Mouse (Mus musculus) midbrain, embryonic 10.5 days (tissue): ENCODE results near the gene Rrp15. TPM values are rescaled to one million over a fixed set of nuclear protein-coding genes. Genes with fewer than 3 reads are reported as not detected.

ENCODE experiments used
- DNase-seq: peaks from one replicate; pipeline ENCODE4 v3.0.0-alpha.2; 2017; ENCODE audit warnings: low spot score
- H3K27ac ChIP-seq: fragments of 300-500 bp; sonication (generic); replicated peaks from 2 replicates; pipeline ENCODE4 v1.5.1; 2016; ENCODE audit warnings: mild to moderate bottlenecking
- H3K27me3 ChIP-seq: fragments of 300-500 bp; sonication (generic); 2 replicates; pipeline ENCODE4 v1.6.1; 2016; ENCODE audit warnings: low read depth, mild to moderate bottlenecking; ENCODE audit not compliant: poor library complexity, severe bottlenecking
- H3K36me3 ChIP-seq: fragments of 300-500 bp; sonication (generic); 2 replicates; pipeline ENCODE4 v1.6.1; 2016; ENCODE audit warnings: mild to moderate bottlenecking, moderate library complexity
- H3K4me1 ChIP-seq: fragments of 300-500 bp; sonication (generic); 2 replicates; pipeline ENCODE4 v1.6.1; 2016
- H3K4me3 ChIP-seq: fragments of 300-500 bp; sonication (generic); 2 replicates; pipeline ENCODE4 v1.5.1; 2016; ENCODE audit warnings: mild to moderate bottlenecking, moderate library complexity
- H3K9me3 ChIP-seq: fragments of 300-500 bp; sonication (generic); replicated peaks from 2 replicates; pipeline ENCODE4 v1.6.1; 2016; ENCODE audit warnings: mild to moderate bottlenecking
- WGBS: fragments of 180-500 bp; shearing (Covaris S2); methylation state at CpG from one replicate; pipeline ENCODE4 v1.1.7; 2016; 5-methylcytosine and 5-hydroxymethylcytosine counted together
- polyA plus RNA-seq: library from polyadenylated mRNA; unstranded; fragments of >200 nt; fragmentation: Nextera tagmentation; extraction: Ambion mirVana; gene quantifications from 2 replicates; pipeline ENCODE4 v1.2.1, GENCODE M21; 2016

Gene Rrp15
- polyA plus RNA-seq, 1 experiment from 2014 or later = 86.0 TPM

GRCm38 (mm10) chr1:186733052-186733451, 16.1 kb downstream of the Rrp15 start:
- no peak for DNase-seq
- Histone ChIP-seq H3K36me3 (peaks cover 52% of the 10 kb centered on the region), H3K27ac (no peak overlapping the region), H3K4me3 (no peak overlapping the region), H3K9me3 (no peaks in the 10 kb centered on the region), H3K4me1 (no peaks in the 10 kb centered on the region), H3K27me3 (no peaks in the 10 kb centered on the region)
- WGBS = 95% methylated on average over 8 of the region's 8 CpGs

DNA sequence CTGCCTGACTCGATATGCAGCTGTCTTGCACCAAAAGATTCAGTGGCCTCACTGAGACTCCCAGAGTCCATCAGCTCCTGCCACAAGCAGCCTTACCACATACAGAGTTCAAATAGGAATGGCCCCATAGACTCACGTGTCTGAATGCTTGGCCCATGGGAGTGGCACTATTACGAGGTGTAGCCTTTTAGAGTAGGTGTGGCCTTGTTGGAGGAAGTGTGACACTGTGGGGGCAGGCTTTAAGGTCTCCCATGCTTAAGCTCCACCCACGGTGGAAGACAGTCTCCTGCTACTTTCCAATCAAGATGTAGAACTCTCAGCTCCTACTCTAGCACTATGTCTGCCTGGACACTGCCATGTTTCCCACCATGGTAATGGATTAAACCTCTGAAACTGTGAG, 20.4 kb downstream of the Rrp15 start:
- Histone ChIP-seq H3K9me3 (no peaks in the 10 kb centered on the region), H3K36me3 (peaks cover 11% of the 10 kb centered on the region), H3K4me1 (no peaks in the 10 kb centered on the region), H3K4me3 (no peak overlapping the region), H3K27ac (no peak overlapping the region), H3K27me3 (no peaks in the 10 kb centered on the region)
- no peak for DNase-seq
- WGBS = 82% methylated on average over 4 of the region's 4 CpGs

GRCm38 (mm10) chr1:186726117-186726516, 23.0 kb downstream of the Rrp15 start:
- DNase-seq = no peak
- no peaks in the 10 kb centered on the region for H3K27me3 ChIP-seq
- H3K36me3 ChIP-seq = peaks cover 4% of the 10 kb centered on the region
- no peak overlapping the region for H3K27ac ChIP-seq
- H3K4me3 ChIP-seq = no peak overlapping the region
- H3K9me3 ChIP-seq = no peaks in the 10 kb centered on the region
- H3K4me1 ChIP-seq = no peaks in the 10 kb centered on the region
- 88% methylated on average over 7 of the region's 7 CpGs for WGBS

GRCm38 (mm10) chr1:186722299-186722698, 26.9 kb downstream of the Rrp15 start:
- no peak overlapping the region for H3K27ac ChIP-seq
- 84% methylated on average over 9 of the region's 9 CpGs for WGBS
- H3K27me3 ChIP-seq = no peaks in the 10 kb centered on the region
- H3K4me3 ChIP-seq = no peak overlapping the region
- H3K4me1 ChIP-seq = no peaks in the 10 kb centered on the region
- DNase-seq = no peak
- H3K36me3 ChIP-seq = peaks cover 36% of the 10 kb centered on the region
- no peaks in the 10 kb centered on the region for H3K9me3 ChIP-seq

- WGBS = 43% methylated on average over 12 of the region's 12 CpGs
- Histone ChIP-seq H3K4me3 (no peak overlapping the region), H3K9me3 (no peaks in the 10 kb centered on the region), H3K27ac (no peak overlapping the region), H3K4me1 (no peaks in the 10 kb centered on the region), H3K36me3 (peaks cover 40% of the 10 kb centered on the region), H3K27me3 (no peaks in the 10 kb centered on the region)
- DNase-seq = peak; percentile 81
Observed at GRCm38 (mm10) chr1:186721846-186722245, 27.3 kb downstream of the Rrp15 start.

DNA sequence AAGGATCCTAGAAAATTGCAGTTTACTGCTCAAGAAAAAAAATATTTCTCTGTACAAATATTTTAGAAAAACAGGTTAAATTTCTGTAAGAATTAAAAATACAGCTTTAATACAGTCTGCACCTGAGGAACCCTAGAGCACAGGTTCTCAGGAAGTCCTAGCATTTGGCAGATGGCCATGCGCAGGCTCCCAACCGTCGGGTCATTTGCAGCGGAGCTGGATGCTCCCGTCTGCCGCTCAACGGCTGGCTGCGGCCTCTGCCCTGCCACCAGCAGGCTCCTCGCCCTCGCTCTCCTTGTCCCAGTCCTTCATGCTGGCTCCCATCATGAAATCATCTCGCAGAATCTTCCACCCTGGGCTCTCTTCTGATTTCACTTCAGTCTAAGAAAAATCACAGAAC, 28.0 kb downstream of the Rrp15 start:
- H3K4me3 ChIP-seq = no peak overlapping the region
- DNase-seq = no peak
- no peak overlapping the region for H3K27ac ChIP-seq
- peaks cover 46% of the 10 kb centered on the region for H3K36me3 ChIP-seq
- 97% methylated on average over 11 of the region's 11 CpGs for WGBS
- H3K4me1 ChIP-seq = no peaks in the 10 kb centered on the region
- H3K9me3 ChIP-seq = no peaks in the 10 kb centered on the region
- no peaks in the 10 kb centered on the region for H3K27me3 ChIP-seq

DNA sequence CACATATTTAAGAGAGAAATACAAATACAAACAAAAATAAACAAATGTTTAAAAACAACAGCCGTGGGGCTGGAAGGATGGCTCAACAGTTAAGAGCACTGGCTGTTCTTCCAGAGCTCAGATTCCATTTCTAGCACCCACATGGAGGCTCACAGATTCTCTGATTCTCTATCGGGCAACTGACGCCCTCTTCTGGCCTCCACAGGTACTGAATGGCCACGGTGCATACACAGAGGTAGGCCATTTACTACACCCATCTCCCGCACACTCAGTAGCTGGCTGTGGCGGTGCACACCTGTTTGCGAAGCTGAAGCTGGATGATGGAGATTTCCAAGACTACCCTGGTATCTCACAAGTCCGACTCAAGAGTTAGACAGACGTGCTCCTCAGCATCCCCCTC, 29.4 kb downstream of the Rrp15 start:
- Histone ChIP-seq H3K36me3 (peaks cover 53% of the 10 kb centered on the region), H3K4me1 (no peaks in the 10 kb centered on the region), H3K4me3 (no peak overlapping the region), H3K27ac (no peak overlapping the region), H3K27me3 (no peaks in the 10 kb centered on the region), H3K9me3 (no peaks in the 10 kb centered on the region)
- DNase-seq = no peak
- 92% methylated on average over 9 of the region's 9 CpGs for WGBS

- Histone ChIP-seq H3K36me3 (peaks cover 53% of the 10 kb centered on the region), H3K4me3 (no peak overlapping the region), H3K27ac (no peak overlapping the region), H3K4me1 (no peaks in the 10 kb centered on the region), H3K27me3 (no peaks in the 10 kb centered on the region), H3K9me3 (no peaks in the 10 kb centered on the region)
- WGBS = 91% methylated on average over 5 of the region's 5 CpGs
- DNase-seq = no peak
Observed at GRCm38 (mm10) chr1:186718881-186719280, 30.3 kb downstream of the Rrp15 start.

GRCm38 (mm10) chr1:186714980-186715896, 33.9 kb downstream of the Rrp15 start:
- no peaks in the 10 kb centered on the region for H3K9me3 ChIP-seq
- no peak overlapping the region for H3K4me3 ChIP-seq
- no peaks in the 10 kb centered on the region for H3K4me1 ChIP-seq
- WGBS = 86% methylated on average over 17 of the region's 17 CpGs
- no peaks in the 10 kb centered on the region for H3K27me3 ChIP-seq
- DNase-seq = no peak
- peaks cover 42% of the 10 kb centered on the region for H3K36me3 ChIP-seq
- H3K27ac ChIP-seq = no peak overlapping the region

DNA sequence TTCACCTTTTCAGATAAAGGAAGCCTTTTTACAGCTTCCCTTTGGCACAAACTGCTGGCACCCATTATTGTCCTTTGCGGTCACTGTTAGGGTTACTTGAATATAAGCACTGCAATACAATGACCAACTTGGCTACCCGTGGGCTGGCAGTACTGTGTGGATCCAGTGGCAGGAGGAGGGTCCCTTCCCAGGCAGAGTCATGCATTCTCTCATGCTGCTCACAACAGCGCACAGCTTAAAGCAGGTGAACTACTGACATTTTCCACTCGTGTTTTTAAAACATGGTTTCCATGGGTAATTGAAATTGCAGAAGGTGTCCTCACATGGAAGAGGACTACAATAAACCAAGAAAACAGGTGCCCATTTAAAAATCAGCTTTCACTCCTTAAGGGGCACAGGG, 34.9 kb downstream of the Rrp15 start:
- Histone ChIP-seq H3K27ac (no peak overlapping the region), H3K36me3 (peaks cover 32% of the 10 kb centered on the region), H3K9me3 (no peaks in the 10 kb centered on the region), H3K4me1 (no peaks in the 10 kb centered on the region), H3K4me3 (no peak overlapping the region), H3K27me3 (no peaks in the 10 kb centered on the region)
- DNase-seq = no peak
- 82% methylated on average over 4 of the region's 4 CpGs for WGBS

DNA sequence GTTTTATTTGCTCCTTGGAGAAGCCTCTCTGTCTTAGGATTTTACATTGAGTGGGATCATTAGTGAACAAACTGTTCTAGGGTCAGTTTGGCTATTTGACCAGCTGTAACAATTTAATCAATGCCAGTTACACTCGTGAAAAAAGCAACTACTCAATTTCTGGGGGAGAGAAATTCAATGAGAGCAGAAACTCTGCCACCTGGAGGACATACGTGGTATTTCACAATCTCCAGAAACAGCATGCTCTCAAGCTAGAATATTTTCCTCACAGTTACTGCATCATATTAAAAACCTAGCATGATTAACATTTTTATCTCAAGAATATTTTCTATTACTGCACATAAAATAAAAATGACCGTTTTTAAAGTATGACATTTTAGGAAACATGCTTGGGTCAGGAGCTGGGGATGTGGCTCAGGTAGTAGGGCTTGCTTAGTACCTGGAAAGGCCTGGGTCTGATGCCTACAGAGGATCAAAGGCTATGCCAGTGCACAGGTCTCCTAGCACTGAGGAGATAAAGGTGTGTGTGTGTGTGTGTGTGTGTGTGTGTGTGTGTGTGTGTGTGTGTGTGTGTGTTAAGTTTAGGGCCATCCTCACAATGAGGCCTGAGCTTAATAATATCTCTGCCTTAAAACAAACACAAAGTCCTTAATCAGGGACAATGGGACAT, 36.2 kb downstream of the Rrp15 start:
- Histone ChIP-seq H3K4me1 (no peaks in the 10 kb centered on the region), H3K27me3 (no peaks in the 10 kb centered on the region), H3K9me3 (no peaks in the 10 kb centered on the region), H3K36me3 (peaks cover 24% of the 10 kb centered on the region), H3K27ac (no peak overlapping the region), H3K4me3 (no peak overlapping the region)
- 10% methylated on average over 3 of the region's 3 CpGs for WGBS
- peak; percentile 31 for DNase-seq

DNA sequence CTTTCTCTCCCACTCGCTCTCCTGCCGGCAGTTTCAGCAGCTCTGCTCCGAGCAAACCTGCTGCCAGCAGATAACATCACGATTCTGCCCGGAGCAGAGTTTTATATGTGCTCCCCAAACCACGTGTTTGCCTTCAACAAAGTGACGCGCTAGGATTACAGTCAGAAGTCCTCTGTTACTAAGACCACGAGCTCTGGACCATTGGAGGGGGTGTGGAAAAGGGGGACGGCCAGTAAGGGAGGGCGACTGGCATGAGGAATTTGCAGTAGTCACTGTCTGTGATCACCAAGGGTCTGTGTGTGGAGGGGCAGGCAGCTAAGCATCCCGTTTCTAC, 43.3 kb downstream of the Rrp15 start, which contains the start of gene Tgfb2:
Gene Tgfb2, minus strand, starts transcription at position 75 of the 334 bp plus-strand sequence.
- Histone ChIP-seq H3K4me1 (peaks cover 32% of the 10 kb centered on the region), H3K9me3 (no peaks in the 10 kb centered on the region), H3K4me3 (peak within 1 kb of the TSS; percentile 69), H3K36me3 (no peaks in the 10 kb centered on the region), H3K27ac (peak within 1 kb of the TSS; percentile 85), H3K27me3 (peaks cover 47% of the 10 kb centered on the region)
- DNase-seq = no peak
- WGBS = 3% methylated on average over 12 of the region's 12 CpGs
